ENCODE assay signal across 10 mouse cellular contexts in genomic region chr11:74836225-74837055, GRCm38 (mm10). TPM values are rescaled to one million over a fixed set of nuclear protein-coding genes. Genes with fewer than 3 reads are reported as not detected.
A peak's percentile ranks its signal among the peaks of the same experiment; 100 is the strongest.
DNase-seq lines count a peak whose midpoint lies in the region; ATAC-seq and TF ChIP-seq lines count a peak whose summit lies in the region.
"Had no signal": no experiment of that assay in that cellular context is flagged by ENCODE, and none has a peak within 500 bp of the region (broad histone marks: within the 10 kb centered on the region; RNA-seq: fewer than 3 reads in every experiment).

No protein-coding gene starts in this region.

- TF ChIP-seq CTCF in liver, embryonic 14.5 days (IDR thresholded peaks at IDR 0.05; ENCODE audit: low read depth): no peak

- H3K9ac ChIP-seq in heart, embryonic 11.5 days (ENCODE audit: low read depth, low read length): peak overlapping the region; percentile 39
- H3K9ac ChIP-seq in neural tube, embryonic 11.5 days (ENCODE audit: low read length): no peak overlapping the region
- 0 out of 2 replicates have a peak overlapping the region, but pooled peaks have one; percentile 46 for H3K9ac ChIP-seq in embryonic facial prominence, embryonic 13.5 days
- H3K9ac ChIP-seq in liver, embryonic 14.5 days (replicated peaks): no peak overlapping the region

- no peak overlapping the region; the same call in 1 of the 2 replicates for H3K27ac ChIP-seq in heart, embryonic 11.5 days (ENCODE audit: low read depth, low read length)
- H3K27ac ChIP-seq in neural tube, embryonic 11.5 days (ENCODE audit: low read depth, low read length): no peak overlapping the region
- H3K27ac ChIP-seq in embryonic facial prominence, embryonic 13.5 days: no peak overlapping the region
- peak overlapping the region; percentile 93 for H3K27ac ChIP-seq in liver, embryonic 14.5 days

- 93% methylated on average over 22 of the region's 22 CpGs for WGBS in heart, embryonic 11.5 days (ENCODE audit: insufficient replicate concordance)
- 93% methylated on average over 22 of the region's 22 CpGs for WGBS in neural tube, embryonic 11.5 days
- 92% methylated on average over 22 of the region's 22 CpGs for WGBS in embryonic facial prominence, embryonic 13.5 days
- WGBS in liver, embryonic 14.5 days (ENCODE audit: insufficient replicate concordance): 89% methylated on average over 22 of the region's 22 CpGs

- no peak for ATAC-seq in heart, embryonic 11.5 days (replicated peaks; ENCODE audit: insufficient number of reproducible peaks, low FRiP score, low TSS enrichment)
- ATAC-seq in neural tube, embryonic 11.5 days (ENCODE audit: insufficient read depth, low FRiP score, low TSS enrichment): no peak
- ATAC-seq in embryonic facial prominence, embryonic 13.5 days (ENCODE audit: insufficient number of reproducible peaks, insufficient read depth, low FRiP score, low TSS enrichment, low read depth): no peak
- no peak for ATAC-seq in liver, embryonic 14.5 days (ENCODE audit: insufficient read depth)

- intact Hi-C loops in heart, postnatal 25 days (cut with DNase I): loop anchor here (10.0 kb wide), 1 partner anchor 1668 kb away; no protein-coding TSS in a partner anchor

- H3K27me3 ChIP-seq in heart, embryonic 11.5 days (ENCODE audit: control insufficient read depth, insufficient read depth, low read length): no peaks in the 10 kb centered on the region
- H3K27me3 ChIP-seq in neural tube, embryonic 11.5 days (ENCODE audit: control insufficient read depth, insufficient read depth, low read length): no peaks in the 10 kb centered on the region
- no peaks in the 10 kb centered on the region for H3K27me3 ChIP-seq in embryonic facial prominence, embryonic 13.5 days
- no peaks in the 10 kb centered on the region for H3K27me3 ChIP-seq in liver, embryonic 14.5 days (ENCODE audit: control insufficient read depth, insufficient read depth, low read length)

- H3K4me2 ChIP-seq in heart, embryonic 11.5 days: peak overlapping the region; percentile 94; the same call in 1 of the 2 replicates
- no peak overlapping the region for H3K4me2 ChIP-seq in neural tube, embryonic 11.5 days (ENCODE audit: low read depth)
- H3K4me2 ChIP-seq in embryonic facial prominence, embryonic 13.5 days: no peak overlapping the region
- H3K4me2 ChIP-seq in liver, embryonic 14.5 days (ENCODE audit: low read depth): peak overlapping the region; percentile 99

- no peaks in the 10 kb centered on the region for H3K36me3 ChIP-seq in heart, embryonic 11.5 days (ENCODE audit: control insufficient read depth, insufficient read depth, low read length)
- no peaks in the 10 kb centered on the region for H3K36me3 ChIP-seq in neural tube, embryonic 11.5 days (ENCODE audit: control insufficient read depth, insufficient read depth, low read length)
- H3K36me3 ChIP-seq in embryonic facial prominence, embryonic 13.5 days: peaks cover 22% of the 10 kb centered on the region; the same call in 1 of the 2 replicates
- H3K36me3 ChIP-seq in liver, embryonic 14.5 days (replicated peaks; ENCODE audit: control insufficient read depth, insufficient read depth, low read depth): no peaks in the 10 kb centered on the region

- no peak overlapping the region for H3K4me3 ChIP-seq in heart, embryonic 11.5 days (ENCODE audit: low read depth, low read length)
- no peak overlapping the region for H3K4me3 ChIP-seq in neural tube, embryonic 11.5 days (ENCODE audit: low read depth, low read length)
- H3K4me3 ChIP-seq in embryonic facial prominence, embryonic 13.5 days: no peak overlapping the region
- H3K4me3 ChIP-seq in liver, embryonic 14.5 days (ENCODE audit: insufficient read depth in 1 of 2, low read depth in 2 of 2, low read length in 2 of 2): no peak overlapping the region

- no peaks in the 10 kb centered on the region for H3K9me3 ChIP-seq in heart, embryonic 11.5 days (replicated peaks; ENCODE audit: control insufficient read depth, low read length)
- no peaks in the 10 kb centered on the region for H3K9me3 ChIP-seq in neural tube, embryonic 11.5 days (ENCODE audit: control insufficient read depth, low read length)
- no peaks in the 10 kb centered on the region for H3K9me3 ChIP-seq in embryonic facial prominence, embryonic 13.5 days
- H3K9me3 ChIP-seq in liver, embryonic 14.5 days (ENCODE audit: control insufficient read depth, low read length): no peaks in the 10 kb centered on the region

- no peak for TF ChIP-seq EP300 in liver, embryonic 14.5 days (IDR thresholded peaks at IDR 0.05; ENCODE audit: low read depth)

- no peak for DNase-seq in heart, postnatal 25 days (ENCODE audit: low spot score)
- peak; percentile 6 for DNase-seq in neural tube, embryonic 11.5 days (ENCODE audit: low spot score)
- DNase-seq in neural tube, embryonic 10.5 days (ENCODE audit: extremely low spot score, low spot score): no peak
- DNase-seq in liver, embryonic 14.5 days (ENCODE audit: low read depth in 3 of 3, low spot score in 3 of 3): no peak
- no peak for DNase-seq in layer of hippocampus, postnatal 10 days (ENCODE audit: low spot score in 2 of 2)
- DNase-seq: layer of hippocampus, adult 9-11 months; lung, adult 2 months; right cerebral cortex, postnatal 4 days had no signal

- H3K4me1 ChIP-seq in heart, embryonic 11.5 days (ENCODE audit: control insufficient read depth, insufficient read depth, low read length): peaks cover 48% of the 10 kb centered on the region
- H3K4me1 ChIP-seq in neural tube, embryonic 11.5 days (ENCODE audit: control insufficient read depth, insufficient read depth, low read length): peaks cover 19% of the 10 kb centered on the region
- H3K4me1 ChIP-seq in embryonic facial prominence, embryonic 13.5 days: peaks cover 56% of the 10 kb centered on the region
- peaks cover 31 to 44% of the 10 kb centered on the region in 2 experiments for H3K4me1 ChIP-seq in liver, embryonic 14.5 days (replicated peaks; ENCODE audit: control insufficient read depth in 2 of 2, insufficient read depth in 2 of 2, low read length in 1 of 2)

RNA-seq across cellular contexts. Expression of gene Mnt, which starts 5.7 kb away (rescaled TPM):
- 2.7 and 3.5 TPM in 2 replicates for polyA plus RNA-seq in heart, embryonic 11.5 days (2014; fragmentation: Nextera tagmentation; extraction: Ambion mirVana)
- total RNA-seq in heart, postnatal 25 days (2021): 10 to 100 TPM in 1 of 2 experiments, 1 to 10 TPM in 1; 9.8 to 10.6 TPM
- polyA plus RNA-seq in neural tube, embryonic 11.5 days (2014; fragmentation: Nextera tagmentation; extraction: Ambion mirVana): 5.2 and 6.9 TPM in 2 replicates
- 5.7 and 6.0 TPM in 2 replicates for polyA plus RNA-seq in embryonic facial prominence, embryonic 13.5 days (2015; fragmentation: Nextera tagmentation; extraction: Ambion mirVana)
- polyA plus RNA-seq in liver, embryonic 14.5 days (2012; rRNA removed): 2.5 TPM in 2 replicates
- 1.0 and 1.2 TPM in 2 replicates for polyA plus RNA-seq in liver, embryonic 14.5 days (2014; fragmentation: Nextera tagmentation; extraction: Ambion mirVana)
- 10 to 100 TPM; 31.9 to 34.6 TPM for total RNA-seq in layer of hippocampus, postnatal 10 days (2021)

Comparison
In these comparisons a context has a peak if more than half of its experiments do, and no peak if none do; other contexts are left out.
1. H3K4me2 ChIP-seq: peak in heart, embryonic 11.5 days (single experiment) and liver, embryonic 14.5 days (single experiment); none in neural tube, embryonic 11.5 days (single experiment) and embryonic facial prominence, embryonic 13.5 days (single experiment).
2. H3K9ac ChIP-seq: peak in heart, embryonic 11.5 days (single experiment) and embryonic facial prominence, embryonic 13.5 days (single experiment); none in neural tube, embryonic 11.5 days (single experiment) and liver, embryonic 14.5 days (single experiment).